Mouse (Mus musculus) T-helper 2 cell (primary cell): ENCODE measurements around the gene Ank3.

Experiments
- in situ Hi-C: fragments of 300-600 bp; cut with MboI, MseI; formaldehyde crosslinking; loops from one replicate; pipeline ENCODE4 v1.15.1; 2025; ENCODE audit warnings: high pct_unique_total_duplicates

Gene Ank3

DNA sequence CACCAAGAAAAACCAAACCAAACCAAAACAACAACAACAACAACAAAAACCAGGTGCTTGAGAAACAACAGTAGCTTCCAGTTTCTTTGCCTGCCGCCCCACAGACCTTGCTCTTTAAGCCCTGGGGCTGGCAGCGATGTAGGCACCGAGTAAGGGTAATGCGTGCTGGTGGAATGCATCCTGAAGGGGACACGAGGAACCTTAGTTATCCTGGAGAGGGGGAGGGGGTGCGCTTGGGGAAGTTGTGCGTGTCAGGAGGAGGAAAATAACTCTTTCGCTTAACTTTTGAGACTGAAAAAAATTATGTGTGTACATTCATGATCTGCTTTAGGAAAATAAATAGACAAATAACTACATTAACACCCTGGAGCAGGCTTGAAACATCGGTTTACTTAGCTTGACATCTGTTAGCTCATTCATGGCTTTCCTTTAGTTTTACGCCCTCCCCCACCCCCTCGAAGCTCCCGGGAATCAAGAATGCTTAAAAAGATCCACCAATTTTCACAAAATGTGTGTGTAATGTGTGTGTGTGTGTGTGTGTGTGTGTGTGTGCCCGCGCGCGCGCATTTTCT is 1.3 kb downstream of the Ank3 start:
- in situ Hi-C loops = no loop called here

- in situ Hi-C loops = no loop called here
Observed at GRCm38 (mm10) chr10:69405431-69405830, 6.9 kb downstream of the Ank3 start.

- in situ Hi-C loops = loop anchor here (10.0 kb wide), 1 partner anchor 1310 kb away; no protein-coding TSS in a partner anchor
Observed at GRCm38 (mm10) chr10:69414888-69415287, 16.3 kb downstream of the Ank3 start.

GRCm38 (mm10) chr10:69418716-69419115 is 20.1 kb downstream of the Ank3 start:
- in situ Hi-C loops = loop anchor here (10.0 kb wide), 1 partner anchor 1314 kb away; no protein-coding TSS in a partner anchor

GRCm38 (mm10) chr10:69420306-69420705 is 21.7 kb downstream of the Ank3 start:
- in situ Hi-C loops = no loop called here

GRCm38 (mm10) chr10:69424051-69424450 is 25.5 kb downstream of the Ank3 start:
- in situ Hi-C loops = no loop called here

DNA sequence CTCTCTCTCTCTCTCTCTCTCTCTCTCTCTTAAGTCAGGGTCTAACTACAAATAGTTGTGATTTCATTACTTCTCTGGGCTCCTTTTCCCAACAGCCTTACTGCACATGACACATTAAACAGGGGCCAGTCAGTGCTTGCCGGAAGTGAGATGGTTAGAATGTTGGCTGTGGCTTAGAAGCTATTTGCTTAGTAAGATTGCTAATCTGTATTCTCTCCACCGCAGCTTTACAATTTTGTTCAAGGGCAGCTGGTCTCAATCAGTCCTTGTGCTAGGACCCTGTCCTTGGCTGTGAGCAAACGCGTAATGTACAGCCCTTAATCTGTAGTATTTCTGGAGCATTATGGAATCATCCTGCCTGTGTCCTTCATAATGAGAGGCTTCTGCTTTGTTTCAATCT is 31.6 kb downstream of the Ank3 start:
- in situ Hi-C loops = no loop called here

DNA sequence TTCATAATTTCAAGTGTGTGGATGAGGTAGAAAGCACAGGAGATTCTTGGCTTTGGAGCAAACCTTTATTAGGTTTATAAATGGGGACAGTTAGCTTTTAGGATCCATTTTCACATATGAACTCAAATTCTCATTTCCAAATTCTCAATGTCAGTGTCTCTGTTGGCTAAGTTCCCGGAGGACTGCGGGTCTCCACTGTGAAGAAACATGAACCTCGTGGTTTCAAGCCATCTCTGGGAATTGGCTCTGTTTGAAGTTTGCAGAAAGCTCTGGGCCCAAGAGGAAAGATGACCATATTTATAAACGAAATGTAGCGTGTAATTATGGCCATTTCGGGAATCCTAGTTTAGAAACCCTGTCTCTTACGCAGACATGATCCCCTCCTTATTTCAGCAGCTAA is 32.5 kb downstream of the Ank3 start:
- in situ Hi-C loops = no loop called here

GRCm38 (mm10) chr10:69435213-69435612 is 36.6 kb downstream of the Ank3 start:
- in situ Hi-C loops = no loop called here

DNA sequence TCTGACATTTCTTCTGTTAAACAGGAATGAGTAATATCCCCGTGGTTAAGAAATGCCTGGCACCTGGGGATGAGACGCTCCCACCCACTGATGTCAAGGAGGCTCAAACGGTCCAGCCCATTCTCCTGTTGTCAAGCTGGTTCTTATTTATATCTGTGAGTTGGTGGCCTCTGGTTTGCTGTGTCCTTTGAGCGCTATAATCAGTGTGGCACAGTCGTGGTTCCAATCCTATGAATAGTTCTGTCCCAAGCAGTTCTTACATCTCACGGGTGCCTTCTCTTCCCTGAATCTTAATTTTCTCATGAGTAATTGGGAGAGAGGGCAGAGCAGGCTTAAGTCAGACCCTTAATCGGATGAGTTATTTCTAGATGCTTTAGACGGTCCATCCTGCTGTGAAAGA is 40.9 kb downstream of the Ank3 start:
- in situ Hi-C loops = no loop called here

- in situ Hi-C loops = no loop called here
Observed at GRCm38 (mm10) chr10:69444546-69444945, 46.0 kb downstream of the Ank3 start.

DNA sequence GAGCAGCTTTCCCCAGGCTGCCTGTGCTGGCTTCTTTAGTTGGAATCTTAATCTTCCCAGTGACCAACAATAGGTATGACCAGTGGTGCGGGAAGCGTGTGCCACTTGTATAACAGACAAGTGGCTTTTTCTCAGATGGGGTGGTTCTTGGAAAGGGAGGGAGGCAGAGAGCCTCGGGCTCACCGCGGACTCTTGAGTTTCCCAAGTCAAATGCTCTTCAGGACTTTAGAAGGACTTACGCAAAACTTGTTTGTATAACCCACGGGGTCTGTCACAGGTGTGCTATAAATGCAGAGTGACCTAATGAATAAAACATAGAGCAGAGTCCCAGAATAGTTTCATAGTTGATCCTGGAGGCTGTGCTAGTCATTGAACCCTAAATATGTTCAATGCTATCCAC is 47.4 kb downstream of the Ank3 start:
- in situ Hi-C loops = no loop called here

- in situ Hi-C loops = no loop called here
Observed at GRCm38 (mm10) chr10:69446566-69446965, 48.0 kb downstream of the Ank3 start.

DNA sequence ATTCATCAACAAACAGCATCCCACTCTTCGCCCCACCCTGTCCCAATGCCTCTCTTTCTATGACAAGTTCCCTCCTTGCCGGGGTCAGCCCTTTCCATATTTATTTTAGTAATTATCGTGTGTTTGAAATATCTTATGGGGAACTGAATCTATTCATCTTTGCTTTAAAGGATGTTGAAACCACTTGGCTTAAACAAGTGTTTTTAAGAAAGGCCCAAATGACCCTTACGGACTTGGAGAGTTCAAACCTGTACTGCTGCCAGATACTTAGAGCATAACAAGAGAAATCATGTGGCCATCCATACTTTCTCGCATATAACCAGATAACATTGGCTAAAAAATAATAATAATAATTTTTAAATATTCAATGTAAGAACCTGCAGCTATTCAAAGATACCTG is 48.7 kb downstream of the Ank3 start:
- in situ Hi-C loops = no loop called here

GRCm38 (mm10) chr10:69448174-69448573 is 49.6 kb downstream of the Ank3 start:
- in situ Hi-C loops = no loop called here

GRCm38 (mm10) chr10:69451006-69451405 is 52.4 kb downstream of the Ank3 start:
- in situ Hi-C loops = loop anchor here (5.0 kb wide), 1 partner anchor 196 kb away; no protein-coding TSS in a partner anchor

GRCm38 (mm10) chr10:69452180-69452977 is 53.8 kb downstream of the Ank3 start:
- in situ Hi-C loops = loop anchor here (5.0 kb wide), 1 partner anchor 195 kb away; no protein-coding TSS in a partner anchor

DNA sequence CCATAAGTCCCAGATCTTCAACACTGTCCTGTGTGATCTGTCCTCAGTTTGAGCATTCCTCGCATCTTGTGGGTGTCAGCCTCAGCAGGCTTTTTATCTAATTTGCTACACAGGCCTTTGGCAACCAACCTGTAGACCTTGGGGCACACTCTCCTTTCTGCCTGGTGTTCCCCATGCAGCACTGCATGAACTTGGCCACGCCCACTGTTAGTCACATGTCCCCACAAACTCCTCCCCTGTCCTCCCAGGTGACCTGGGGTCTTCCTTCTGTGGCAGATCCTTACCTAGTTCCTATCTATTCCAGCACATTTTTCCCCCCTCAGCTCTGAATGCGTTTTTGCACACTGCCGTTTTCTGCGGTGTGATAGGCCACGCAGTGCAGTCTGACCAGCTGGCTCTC is 55.0 kb downstream of the Ank3 start:
- in situ Hi-C loops = loop anchor here (5.0 kb wide), 1 partner anchor 194 kb away; no protein-coding TSS in a partner anchor

DNA sequence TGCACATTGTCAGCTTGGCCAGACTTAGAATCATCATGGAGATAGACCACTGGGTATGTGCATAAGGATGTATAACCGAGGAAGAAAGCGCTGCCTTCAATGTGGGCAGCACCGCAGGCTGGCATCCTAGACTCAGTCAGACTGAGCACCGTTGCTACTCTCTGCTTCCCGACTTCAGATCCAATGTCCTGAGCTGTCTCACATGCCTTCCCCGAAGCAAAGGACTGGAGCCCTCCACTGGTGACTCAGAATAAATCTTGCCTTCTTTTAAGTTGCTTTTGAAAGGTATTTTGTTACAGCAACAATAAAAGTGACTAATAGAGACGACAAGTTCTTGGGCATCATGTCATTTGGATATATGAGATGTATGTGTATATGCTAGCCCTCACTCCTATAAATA is 55.9 kb downstream of the Ank3 start:
- in situ Hi-C loops = loop anchor here (5.0 kb wide), 1 partner anchor 193 kb away; no protein-coding TSS in a partner anchor

GRCm38 (mm10) chr10:69464826-69465225 is 66.3 kb downstream of the Ank3 start:
- in situ Hi-C loops = no loop called here

DNA sequence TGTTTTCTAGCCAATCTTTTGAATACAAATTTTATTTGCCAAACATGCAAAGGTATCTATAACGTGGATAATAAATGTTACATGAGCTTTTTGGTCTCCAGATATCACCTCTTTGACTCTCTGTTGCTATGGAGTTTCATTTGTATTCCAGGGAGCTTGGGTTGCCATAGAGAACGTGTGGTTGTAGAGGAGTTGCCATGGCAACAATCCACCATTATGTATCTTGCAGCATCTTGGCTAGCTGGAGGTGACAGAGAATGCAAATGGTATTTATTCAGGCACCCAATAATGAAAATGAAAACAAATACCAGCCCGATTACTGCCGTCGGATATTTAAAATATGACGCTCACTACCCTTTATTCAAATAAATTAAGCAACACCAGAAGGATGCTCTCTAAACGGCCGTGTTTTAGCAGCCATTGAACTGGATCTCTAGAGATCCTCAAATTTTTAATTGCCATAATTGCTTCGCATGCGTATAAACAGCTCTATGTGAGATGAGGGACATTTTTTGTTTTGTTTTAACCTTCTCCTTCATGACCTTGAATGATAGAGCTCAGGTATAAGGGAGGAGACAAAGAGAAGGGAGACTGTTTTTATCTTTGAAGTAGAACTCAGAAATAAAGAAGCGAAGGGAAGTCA is 67.1 kb downstream of the Ank3 start:
- in situ Hi-C loops = no loop called here

- in situ Hi-C loops = no loop called here
Observed at GRCm38 (mm10) chr10:69466201-69466585, 67.6 kb downstream of the Ank3 start.

GRCm38 (mm10) chr10:69466586-69466985 is 68.0 kb downstream of the Ank3 start:
- in situ Hi-C loops = no loop called here
